Mouse (Mus musculus) midbrain, embryonic 14.5 days (tissue): ENCODE measurements around the gene Dusp16. TPM values are rescaled to one million over a fixed set of nuclear protein-coding genes. Genes with fewer than 3 reads are reported as not detected.
A peak's percentile ranks its signal among the peaks of the same experiment; 100 is the strongest.
"Not testable (repeated sequence)": the region's sequence is repeated elsewhere in the genome, so short reads cannot be mapped to it uniquely, and the experiment has no call there.

Experiments used
- ATAC-seq: fragments of 200-750 bp; cut with Nextera tagmentation; 2 replicates; pipeline ENCODE4 v1.8.0; 2017; ENCODE audit warnings: moderate number of reproducible peaks, moderate library complexity; ENCODE audit not compliant: low FRiP score, low TSS enrichment
- DNase-seq: peaks from one replicate; pipeline ENCODE4 v3.0.0-alpha.2; 2015
- H3K27ac ChIP-seq: fragments of 300-500 bp; sonication (generic); replicated peaks from 2 replicates; pipeline ENCODE4 v1.5.1; 2014; ENCODE audit warnings: mild to moderate bottlenecking, low read depth, low read length, moderate library complexity
- H3K27me3 ChIP-seq: fragments of 300-500 bp; sonication (generic); 2 replicates; pipeline ENCODE4 v1.6.1; 2014; ENCODE audit warnings: low read length, control low read depth, mixed read lengths; ENCODE audit not compliant: control insufficient read depth, insufficient read depth
- H3K36me3 ChIP-seq: fragments of 300-500 bp; sonication (generic); 2 replicates; pipeline ENCODE4 v1.6.1; 2014; ENCODE audit warnings: low read length, control low read depth; ENCODE audit not compliant: control insufficient read depth, insufficient read depth
- H3K4me1 ChIP-seq: fragments of 300-500 bp; sonication (generic); 2 replicates; pipeline ENCODE4 v1.6.1; 2014; ENCODE audit warnings: mild to moderate bottlenecking, antibody characterized with exemption, low read length, control low read depth; ENCODE audit not compliant: control insufficient read depth, insufficient read depth
- H3K4me2 ChIP-seq: fragments of 300-500 bp; sonication (generic); 2 replicates; pipeline ENCODE4 v1.6.1; 2014; ENCODE audit warnings: mild to moderate bottlenecking, low read length, moderate library complexity
- H3K4me3 ChIP-seq: fragments of 300-500 bp; sonication (generic); replicated peaks from 2 replicates; pipeline ENCODE4 v1.5.1; 2014; ENCODE audit warnings: low read depth, low read length
- H3K9ac ChIP-seq: fragments of 300-500 bp; sonication (generic); replicated peaks from 2 replicates; pipeline ENCODE4 v1.6.1; 2014; ENCODE audit warnings: mild to moderate bottlenecking, low read length, moderate library complexity
- H3K9me3 ChIP-seq: fragments of 300-500 bp; sonication (generic); 2 replicates; pipeline ENCODE4 v1.6.1; 2016; ENCODE audit warnings: low read length, control low read depth, mixed read lengths; ENCODE audit not compliant: control insufficient read depth
- WGBS: fragments of 180-500 bp; shearing (Covaris S2); extraction: QIAGEN DNeasy Blood & Tissue Kit; methylation state at CpG from one replicate; pipeline ENCODE4 v1.1.7; 2014; 5-methylcytosine and 5-hydroxymethylcytosine counted together
- polyA plus RNA-seq: library from polyadenylated mRNA; unstranded; fragments of >200 nt; fragmentation: Nextera tagmentation; extraction: Ambion mirVana; gene quantifications from 2 replicates; pipeline ENCODE4 v1.2.1, GENCODE M21; 2014

Dusp16 gene
- polyA plus RNA-seq, 1 experiment from 2014 or later, result 5.5 TPM

DNA sequence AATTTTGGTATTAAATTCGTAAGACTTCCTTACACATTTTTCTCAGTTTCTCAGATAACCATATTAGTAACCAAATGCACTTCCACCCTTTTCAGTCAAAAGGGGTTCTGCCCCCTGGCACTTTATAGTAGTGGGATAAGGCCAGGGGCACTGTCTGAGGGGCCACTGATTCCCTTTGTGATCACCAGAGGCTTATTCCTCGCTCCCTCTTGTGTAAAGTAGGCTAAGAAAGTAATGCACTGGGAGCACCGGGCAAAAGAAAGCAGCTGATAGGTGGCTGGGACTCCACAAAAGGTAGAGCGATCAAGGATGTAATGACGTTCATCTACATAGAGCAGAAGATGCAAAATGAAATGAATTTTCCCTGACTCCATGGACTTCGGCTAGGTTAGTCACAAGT lies 106.9 kb downstream of the Dusp16 start:
- Histone ChIP-seq H3K4me3 (no peak overlapping the region), H3K27me3 (no peaks in the 10 kb centered on the region), H3K36me3 (no peaks in the 10 kb centered on the region; the same call in 1 of the 2 replicates), H3K27ac (no peak overlapping the region; the same call in 1 of the 2 replicates), H3K4me2 (no peak overlapping the region), H3K4me1 (0 out of 2 replicates have a peak, but pooled peaks cover 5% of the 10 kb centered on the region), H3K9ac (no peak overlapping the region), H3K9me3 (no peaks in the 10 kb centered on the region)
- WGBS, result 65% methylated on average over 6 of the region's 6 CpGs
- peak; percentile 6 for DNase-seq
- no peak for ATAC-seq

DNA sequence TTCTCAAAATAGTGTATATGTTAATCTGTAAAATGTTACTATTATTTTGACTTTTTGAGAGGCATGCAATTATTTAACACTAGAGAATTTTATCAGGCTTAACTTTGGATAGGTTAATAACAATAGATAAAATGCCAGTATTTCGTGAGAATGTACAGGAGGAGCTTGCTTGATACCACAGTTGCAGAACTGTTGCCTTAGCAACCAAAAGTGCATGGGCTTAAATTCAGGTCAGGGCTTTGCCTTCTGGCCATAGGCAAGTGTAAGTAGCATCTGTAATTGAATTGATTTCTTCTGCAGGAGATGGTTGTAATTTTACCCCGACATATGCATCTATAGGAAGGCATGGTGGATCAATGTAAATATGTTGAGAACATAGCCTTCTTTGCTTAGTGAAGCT lies 107.4 kb downstream of the Dusp16 start:
- H3K27ac ChIP-seq, result no peak overlapping the region
- WGBS, result 26% methylated on average over 2 of the region's 2 CpGs
- H3K4me1 ChIP-seq, result 0 out of 2 replicates have a peak, but pooled peaks cover 5% of the 10 kb centered on the region

DNA sequence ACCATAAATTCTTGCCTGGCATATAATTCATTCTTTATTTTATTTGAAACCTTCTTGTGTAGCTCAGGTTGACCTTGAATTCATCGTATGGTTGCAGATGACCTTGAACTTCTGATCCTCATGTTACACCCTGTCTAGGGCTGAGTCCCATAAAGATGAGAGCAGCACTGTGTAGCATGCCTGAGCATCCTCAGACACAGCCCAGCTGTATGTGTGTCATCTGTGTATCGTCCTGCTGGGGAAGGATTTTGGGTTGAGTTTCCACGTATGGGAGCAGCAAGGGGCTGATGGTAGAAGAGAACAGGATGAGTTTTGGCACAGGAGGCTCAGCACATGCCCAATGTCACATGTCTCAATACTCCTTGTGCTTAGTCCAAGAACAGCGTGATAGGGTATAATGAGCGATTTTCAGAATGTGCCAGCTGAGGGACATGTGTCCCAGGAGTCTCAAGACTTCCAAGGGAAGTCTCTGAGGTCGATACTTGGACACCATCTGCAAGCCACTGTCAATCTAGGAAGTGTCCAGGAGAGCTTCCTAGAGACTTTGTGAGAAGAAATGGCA lies 108.0 kb downstream of the Dusp16 start:
- H3K4me3 ChIP-seq, result no peak overlapping the region
- H3K4me1 ChIP-seq, result 0 out of 2 replicates have a peak, but pooled peaks cover 5% of the 10 kb centered on the region
- H3K27me3 ChIP-seq, result no peaks in the 10 kb centered on the region
- WGBS, result 82% methylated on average over 6 of the region's 6 CpGs
- DNase-seq, result no peak
- no peak for ATAC-seq
- H3K9ac ChIP-seq, result no peak overlapping the region
- H3K27ac ChIP-seq, result 0 out of 2 replicates have a peak overlapping the region, but pooled peaks have one; percentile 0
- H3K9me3 ChIP-seq, result no peaks in the 10 kb centered on the region
- no peaks in the 10 kb centered on the region; the same call in 1 of the 2 replicates for H3K36me3 ChIP-seq
- H3K4me2 ChIP-seq, result no peak overlapping the region

More for the DNA sequence above, 107.4 kb downstream of the Dusp16 start:
- H3K36me3 ChIP-seq, result no peaks in the 10 kb centered on the region; the same call in 1 of the 2 replicates
- no peak overlapping the region for H3K4me3 ChIP-seq
- DNase-seq (peak; percentile 66), ATAC-seq (no peak)
- H3K27me3 ChIP-seq, result no peaks in the 10 kb centered on the region
- no peaks in the 10 kb centered on the region for H3K9me3 ChIP-seq
- no peak overlapping the region for H3K9ac ChIP-seq
- no peak overlapping the region for H3K4me2 ChIP-seq

DNA sequence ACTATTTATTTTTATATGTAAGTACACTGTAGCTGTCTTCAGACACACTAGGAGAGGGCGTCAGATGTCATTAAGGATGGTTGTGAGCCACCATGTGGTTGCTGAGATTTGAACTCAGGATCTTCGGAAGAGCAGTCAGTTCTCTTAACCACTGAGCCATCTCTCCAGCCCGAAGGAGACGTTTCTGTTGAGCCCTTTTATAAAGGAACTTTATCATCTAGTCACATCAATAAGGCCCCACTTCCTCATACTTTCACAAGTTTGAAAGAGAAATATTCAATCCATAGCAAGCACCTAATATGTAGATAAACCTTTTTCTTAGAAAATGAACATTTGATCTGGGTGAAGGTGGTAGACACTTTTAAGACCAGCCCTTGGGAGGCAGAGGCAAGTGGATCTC lies 113.1 kb downstream of the Dusp16 start:
- ATAC-seq, H3K27me3 ChIP-seq, H3K9ac ChIP-seq, H3K4me3 ChIP-seq, H3K27ac ChIP-seq, H3K36me3 ChIP-seq, H3K9me3 ChIP-seq, H3K4me2 ChIP-seq, H3K4me1 ChIP-seq, DNase-seq: not testable (repeated sequence)
- WGBS, result 90% methylated on average over 4 of the region's 4 CpGs

DNA sequence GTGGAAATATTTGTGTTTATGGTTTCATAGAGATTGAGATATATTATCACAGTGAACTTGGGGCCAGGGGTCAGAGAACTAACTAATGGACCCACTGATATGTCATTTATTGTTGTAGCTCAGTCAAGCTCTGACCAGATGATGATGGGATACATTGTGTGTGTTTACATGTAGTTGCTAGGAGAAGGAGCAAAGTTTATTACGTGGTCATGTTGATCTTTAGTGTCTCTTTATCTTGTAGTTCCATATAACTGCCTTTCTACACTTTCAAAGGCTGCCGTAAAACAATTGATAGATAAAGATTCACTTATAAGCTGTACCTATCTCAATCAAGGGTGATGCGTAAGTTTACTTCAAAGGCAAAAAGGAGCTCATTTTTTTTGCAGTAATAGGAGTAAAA lies 114.4 kb downstream of the Dusp16 start:
- Histone ChIP-seq H3K4me3 (no peak overlapping the region), H3K36me3 (no peaks in the 10 kb centered on the region), H3K4me2 (no peak overlapping the region), H3K27ac (no peak overlapping the region), H3K9ac (no peak overlapping the region), H3K9me3 (no peaks in the 10 kb centered on the region), H3K27me3 (no peaks in the 10 kb centered on the region), H3K4me1 (no peaks in the 10 kb centered on the region)
- DNase-seq (no peak), ATAC-seq (no peak)
- 86% methylated on average over 3 of the region's 3 CpGs for WGBS

DNA sequence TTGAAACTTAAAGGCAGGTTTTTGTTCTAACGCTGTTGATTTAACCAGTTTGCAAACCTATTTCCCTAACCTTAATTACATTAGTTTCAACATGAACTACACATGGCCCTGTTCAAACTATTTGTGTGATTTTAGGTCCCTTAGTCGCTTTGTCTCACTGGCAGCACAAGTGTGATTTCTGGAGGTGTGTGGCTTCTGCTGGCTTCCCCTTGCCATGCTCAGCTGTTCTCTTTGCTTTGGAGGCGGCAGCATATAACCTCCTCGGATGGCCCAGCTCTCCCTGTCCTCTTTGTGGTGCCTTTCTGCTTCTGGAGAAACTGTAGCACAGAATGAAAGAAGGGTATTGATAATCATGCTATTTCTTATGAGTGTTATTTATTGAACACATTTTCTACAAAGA lies 114.9 kb downstream of the Dusp16 start:
- H3K27me3 ChIP-seq, result no peaks in the 10 kb centered on the region
- H3K4me3 ChIP-seq, result no peak overlapping the region
- H3K9me3 ChIP-seq, result no peaks in the 10 kb centered on the region
- H3K4me1 ChIP-seq, result no peaks in the 10 kb centered on the region
- DNase-seq (no peak), ATAC-seq (no peak)
- WGBS, result 84% methylated on average over 4 of the region's 4 CpGs
- no peak overlapping the region for H3K27ac ChIP-seq
- no peak overlapping the region for H3K9ac ChIP-seq
- no peaks in the 10 kb centered on the region for H3K36me3 ChIP-seq
- H3K4me2 ChIP-seq, result no peak overlapping the region

DNA sequence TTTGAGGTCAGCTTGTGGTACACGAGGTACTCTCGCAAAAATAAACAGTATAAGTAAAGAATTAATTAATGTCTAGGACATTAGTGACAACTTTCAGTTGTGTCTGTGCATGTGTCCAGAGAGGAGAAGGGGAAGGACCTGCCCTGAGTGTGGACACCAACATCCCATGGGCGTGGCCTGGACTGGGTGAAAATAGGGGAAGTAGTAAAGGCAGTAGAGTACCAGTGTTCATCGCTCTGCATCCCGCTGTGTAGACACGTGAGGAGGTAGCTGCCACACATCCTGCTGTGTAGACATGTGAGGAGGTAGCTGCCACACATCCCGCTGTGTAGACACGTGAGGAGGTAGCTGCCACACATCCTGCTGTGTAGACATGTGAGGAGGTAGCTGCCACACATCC lies 118.7 kb downstream of the Dusp16 start:
- ATAC-seq, result not testable (repeated sequence)

DNA sequence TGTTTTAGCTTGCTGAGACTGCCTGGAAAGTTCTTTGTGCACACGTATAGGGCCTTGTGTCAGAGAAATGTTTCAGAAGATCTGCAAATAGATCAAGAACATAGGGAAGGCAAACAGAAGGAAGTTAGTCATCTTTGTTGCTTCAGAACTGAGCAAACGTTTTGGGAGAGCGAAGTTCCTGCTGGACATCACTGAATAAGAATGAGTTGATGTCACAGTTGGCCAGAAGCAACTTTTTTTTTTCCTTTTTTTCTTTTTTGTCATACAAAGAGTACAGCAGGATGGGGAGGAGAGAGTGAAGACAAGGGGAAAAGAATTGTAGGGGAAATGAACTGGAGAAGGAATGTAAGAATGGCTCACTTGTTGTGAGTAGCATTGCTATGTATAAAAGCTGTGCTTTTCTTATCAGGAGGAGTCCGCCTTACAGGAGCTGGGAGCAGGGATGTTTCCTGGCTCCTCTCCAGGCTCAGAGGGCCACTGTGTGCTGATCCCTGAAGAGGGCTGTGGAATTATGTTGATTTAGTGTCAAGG lies 121.5 kb downstream of the Dusp16 start:
- DNase-seq (no peak), ATAC-seq (no peak)
- H3K9me3 ChIP-seq, result no peaks in the 10 kb centered on the region
- H3K4me1 ChIP-seq, result no peaks in the 10 kb centered on the region
- no peak overlapping the region for H3K27ac ChIP-seq
- WGBS, result 61% methylated on average over 4 of the region's 4 CpGs
- H3K9ac ChIP-seq, result no peak overlapping the region
- H3K36me3 ChIP-seq, result no peaks in the 10 kb centered on the region
- H3K27me3 ChIP-seq, result no peaks in the 10 kb centered on the region
- no peak overlapping the region for H3K4me2 ChIP-seq
- H3K4me3 ChIP-seq, result no peak overlapping the region

More for the DNA sequence above, 118.7 kb downstream of the Dusp16 start:
- H3K9ac ChIP-seq, H3K4me1 ChIP-seq, H3K27me3 ChIP-seq, H3K4me3 ChIP-seq, DNase-seq, H3K36me3 ChIP-seq, H3K27ac ChIP-seq, H3K4me2 ChIP-seq, H3K9me3 ChIP-seq: not testable (repeated sequence)
- 91% methylated on average over 7 of the region's 8 CpGs for whole genome bisulfite sequencing

DNA sequence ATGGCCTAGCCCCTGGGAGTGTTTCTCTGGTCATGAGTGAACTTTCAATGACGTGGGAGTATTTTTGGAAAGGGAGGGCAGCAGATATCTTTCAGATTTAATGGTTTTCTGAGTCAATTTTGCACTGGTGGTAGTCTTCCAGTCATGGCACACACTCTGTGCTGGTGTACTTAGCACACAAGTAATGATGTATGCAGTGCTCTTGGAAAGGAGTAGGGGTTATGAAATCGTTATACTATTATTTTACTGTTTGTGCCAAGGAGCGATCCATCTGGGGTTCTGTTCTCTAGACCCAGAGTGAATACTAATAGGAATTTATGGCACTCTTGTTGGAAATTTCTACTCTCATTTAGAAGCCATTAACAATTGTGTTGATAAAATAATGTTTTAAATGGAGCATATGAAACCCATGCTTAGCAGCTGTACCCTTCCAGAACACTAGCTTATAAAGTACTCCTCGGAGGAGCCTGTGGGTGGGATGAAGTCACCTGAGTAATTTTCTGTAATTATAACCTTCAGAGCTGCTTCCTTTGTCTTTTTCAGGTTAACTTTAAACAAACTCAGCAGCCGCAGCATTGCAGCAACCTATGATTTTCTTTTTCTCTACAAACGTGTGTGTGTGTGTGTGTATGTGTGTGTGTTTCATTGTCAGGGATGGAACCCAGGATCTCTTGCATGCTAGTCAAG lies 123.1 kb downstream of the Dusp16 start:
- H3K4me3 ChIP-seq, result no peak overlapping the region
- H3K4me2 ChIP-seq, result no peak overlapping the region
- no peak overlapping the region for H3K9ac ChIP-seq
- no peak for ATAC-seq
- 86% methylated on average over 6 of the region's 6 CpGs for WGBS
- no peaks in the 10 kb centered on the region for H3K27me3 ChIP-seq
- DNase-seq, result no peak
- H3K9me3 ChIP-seq, result no peaks in the 10 kb centered on the region
- H3K4me1 ChIP-seq, result no peaks in the 10 kb centered on the region
- H3K27ac ChIP-seq, result no peak overlapping the region
- no peaks in the 10 kb centered on the region for H3K36me3 ChIP-seq
